ENCODE assay signal across 8 mouse cellular contexts in the genomic region with DNA sequence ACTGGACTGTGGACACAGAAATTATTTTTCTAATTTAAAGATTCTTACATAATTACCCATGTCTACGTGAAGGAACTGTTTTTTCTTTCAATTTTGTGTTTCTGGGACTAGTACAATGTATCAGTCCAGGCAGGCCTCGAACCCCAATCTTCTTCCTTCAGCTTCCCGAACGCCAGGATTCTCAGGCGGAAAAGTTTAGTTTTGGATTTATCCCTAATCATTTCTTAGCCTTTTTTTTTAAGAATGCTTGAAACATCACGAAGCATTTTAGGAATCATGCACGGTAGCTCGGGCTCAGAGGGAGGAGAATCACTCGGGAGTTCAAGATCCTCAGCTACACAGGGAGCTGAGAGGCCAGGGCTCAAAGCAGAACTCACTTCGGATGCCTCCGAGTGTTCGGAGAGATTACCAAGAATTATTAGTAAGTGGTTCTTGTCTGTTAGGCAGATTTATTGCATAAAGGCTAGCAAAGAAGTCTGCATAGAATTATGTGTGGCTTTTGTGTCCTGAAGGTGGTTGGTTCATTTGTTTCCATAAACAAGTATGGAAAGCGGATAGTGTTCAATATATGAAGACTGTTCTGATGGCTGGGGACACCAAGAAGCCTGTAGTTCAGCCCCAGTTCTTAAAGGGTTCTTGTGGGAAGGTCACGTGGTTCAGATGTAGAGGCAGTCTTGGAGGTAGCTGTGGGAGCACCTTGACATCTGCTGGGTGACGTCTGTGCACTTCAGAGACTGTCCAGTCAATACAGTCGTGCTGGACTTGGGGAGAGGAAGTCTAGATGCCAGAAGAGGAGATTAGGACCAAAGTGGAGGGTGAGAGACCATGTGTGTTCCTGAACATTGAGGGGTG. TPM values are rescaled to one million over a fixed set of nuclear protein-coding genes. Genes with fewer than 3 reads are reported as not detected.
DNase-seq lines count a peak whose midpoint lies in the region; ATAC-seq and TF ChIP-seq lines count a peak whose summit lies in the region.

No protein-coding gene starts in this region.

- H3K4me3 ChIP-seq in gastrocnemius, adult 2 months, result peak overlapping the region; percentile 70
- H3K4me3 ChIP-seq in forebrain, embryonic 14.5 days (ENCODE audit: low read depth, low read length), result peak overlapping the region; percentile 35
- H3K4me3 ChIP-seq in liver, embryonic 16.5 days (ENCODE audit: low read depth, low read length), result peak overlapping the region; percentile 68

- ATAC-seq in forebrain, embryonic 14.5 days, result no peak
- no peak for ATAC-seq in liver, embryonic 16.5 days (ENCODE audit: low read depth)
- no peak for ATAC-seq in frontal cortex, adult (ENCODE audit: low TSS enrichment)

- H3K9ac ChIP-seq in forebrain, embryonic 14.5 days (ENCODE audit: low read length), result peak overlapping the region; percentile 54
- peak overlapping the region; percentile 65 for H3K9ac ChIP-seq in liver, embryonic 16.5 days (ENCODE audit: low read depth, low read length)

- no peaks in the 10 kb centered on the region for H3K4me1 ChIP-seq in forebrain, embryonic 14.5 days (ENCODE audit: control insufficient read depth, insufficient read depth, low read length)
- peaks cover 18% of the 10 kb centered on the region for H3K4me1 ChIP-seq in liver, embryonic 16.5 days (ENCODE audit: control insufficient read depth, low read depth, low read length)

- no peaks in the 10 kb centered on the region for H3K27me3 ChIP-seq in forebrain, embryonic 14.5 days (replicated peaks; ENCODE audit: control insufficient read depth, insufficient read depth, low read length)
- no peaks in the 10 kb centered on the region for H3K27me3 ChIP-seq in liver, embryonic 16.5 days (ENCODE audit: control insufficient read depth, insufficient read depth, low read depth, low read length)

- DNase-seq in gastrocnemius, adult 2 months, result no peak
- DNase-seq in gastrocnemius, postnatal 10 days, result no peak
- DNase-seq in CD4-positive helper T cell, adult 2 months (ENCODE audit: low read depth, low spot score), result peak; percentile 51
- DNase-seq in forebrain, embryonic 14.5 days (ENCODE audit: low spot score), result no peak
- no peak for DNase-seq in frontal cortex, adult 2 months (ENCODE audit: extremely low spot score in 1 of 2, low spot score in 1 of 2)
- DNase-seq in right cerebral cortex, postnatal 36 days (ENCODE audit: low spot score in 2 of 2), result no peak

- H3K36me3 ChIP-seq in forebrain, embryonic 14.5 days (ENCODE audit: control insufficient read depth, insufficient read depth, low read length), result no peaks in the 10 kb centered on the region
- H3K36me3 ChIP-seq in liver, embryonic 16.5 days (ENCODE audit: control insufficient read depth, insufficient read depth), result no peaks in the 10 kb centered on the region

- intact Hi-C loops in gastrocnemius, adult 2 months (cut with DNase I), result loop anchor here (1.0 to 2.0 kb wide), 2 partner anchors 44 to 91 kb away; partner anchors contain the start of gene Orai1

- H3K4me2 ChIP-seq in forebrain, embryonic 14.5 days (ENCODE audit: low read length), result peak overlapping the region; percentile 49
- peak overlapping the region; percentile 78 for H3K4me2 ChIP-seq in liver, embryonic 16.5 days (ENCODE audit: low read depth, low read length)

- no peak for TF ChIP-seq CTCF in gastrocnemius, adult 2 months (IDR thresholded peaks at IDR 0.05)

- WGBS in forebrain, embryonic 14.5 days, result 45% methylated on average over 16 of the region's 16 CpGs
- WGBS in liver, embryonic 16.5 days (ENCODE audit: insufficient replicate concordance), result 21% methylated on average over 16 of the region's 16 CpGs

- H3K27ac ChIP-seq in gastrocnemius, adult 2 months, result peak overlapping the region; percentile 98
- H3K27ac ChIP-seq in forebrain, embryonic 14.5 days (ENCODE audit: low read depth, low read length), result 0 out of 2 replicates have a peak overlapping the region, but pooled peaks have one; percentile 14
- H3K27ac ChIP-seq in liver, embryonic 16.5 days (ENCODE audit: low read length), result peak overlapping the region; percentile 60

- H3K9me3 ChIP-seq in forebrain, embryonic 14.5 days (replicated peaks; ENCODE audit: control insufficient read depth, low read length), result no peaks in the 10 kb centered on the region
- no peaks in the 10 kb centered on the region for H3K9me3 ChIP-seq in liver, embryonic 16.5 days (replicated peaks; ENCODE audit: control insufficient read depth, low read length)

RNA-seq across cellular contexts. Expression of gene Tmem120b, which starts 9.7 kb away (rescaled TPM):
- 10 to 100 TPM; 19.2 to 23.2 TPM for total RNA-seq in gastrocnemius, adult 2 months (2021)
- total RNA-seq in gastrocnemius, postnatal 10 days (2021), result 10 to 100 TPM; 16.3 to 16.9 TPM
- 8.1 and 10.6 TPM in 2 replicates for polyA plus RNA-seq in forebrain, embryonic 14.5 days (2014; fragmentation: Nextera tagmentation; extraction: Ambion mirVana)
- 25.1 and 26.1 TPM in 2 replicates for polyA plus RNA-seq in liver, embryonic 16.5 days (2015; fragmentation: Nextera tagmentation; extraction: Ambion mirVana)
- 9.1 and 11.5 TPM in 2 replicates for polyA plus RNA-seq in frontal cortex, adult 2 months (2012; rRNA removed)

RNA-seq across cellular contexts. Expression of gene Morn3, which starts 11.7 kb away (rescaled TPM):
- not detected for total RNA-seq in gastrocnemius, adult 2 months (2021)
- total RNA-seq in gastrocnemius, postnatal 10 days (2021), result not detected
- 0.63 and 0.83 TPM in 2 replicates for polyA plus RNA-seq in forebrain, embryonic 14.5 days (2014; fragmentation: Nextera tagmentation; extraction: Ambion mirVana)
- not detected in 2 replicates for polyA plus RNA-seq in liver, embryonic 16.5 days (2015; fragmentation: Nextera tagmentation; extraction: Ambion mirVana)
- polyA plus RNA-seq in frontal cortex, adult 2 months (2012; rRNA removed), result 0.13 TPM in 1 of 2 replicates, not detected in the other

RNA-seq across cellular contexts. Expression of gene Orai1, which starts 43.6 kb away (rescaled TPM):
- total RNA-seq in gastrocnemius, adult 2 months (2021), result 10 to 100 TPM; 32.1 to 38.7 TPM
- total RNA-seq in gastrocnemius, postnatal 10 days (2021), result 10 to 100 TPM; 43.8 to 45.4 TPM
- 13.3 and 13.8 TPM in 2 replicates for polyA plus RNA-seq in forebrain, embryonic 14.5 days (2014; fragmentation: Nextera tagmentation; extraction: Ambion mirVana)
- polyA plus RNA-seq in liver, embryonic 16.5 days (2015; fragmentation: Nextera tagmentation; extraction: Ambion mirVana), result 8.3 and 8.4 TPM in 2 replicates
- 17.6 and 20.6 TPM in 2 replicates for polyA plus RNA-seq in frontal cortex, adult 2 months (2012; rRNA removed)

Comparison
In these comparisons a context has a peak if more than half of its experiments do, and no peak if none do; other contexts are left out.
1. H3K27ac ChIP-seq: peak in every context shown above with its lines; median percentile 98 in gastrocnemius, adult 2 months; 60 in liver, embryonic 16.5 days; 14 in forebrain, embryonic 14.5 days.